Mouse (Mus musculus) embryonic facial prominence, embryonic 15.5 days (tissue): ENCODE data around the gene Clec2e. TPM values are rescaled to one million over a fixed set of nuclear protein-coding genes. Genes with fewer than 3 reads are reported as not detected.
"Not testable (repeated sequence)": the region's sequence is repeated elsewhere in the genome, so short reads cannot be mapped to it uniquely, and the experiment has no call there.

Experiments used
- ATAC-seq: fragments of 200-750 bp; cut with Nextera tagmentation; 2 replicates; pipeline ENCODE4 v1.8.0; 2017; ENCODE audit warnings: low read depth, moderate TSS enrichment; ENCODE audit not compliant: insufficient number of reproducible peaks, low FRiP score, low TSS enrichment
- H3K27ac ChIP-seq: fragments of 300-500 bp; sonication (generic); replicated peaks from 2 replicates; pipeline ENCODE4 v1.5.1; 2015; ENCODE audit warnings: mild to moderate bottlenecking, inconsistent platforms
- H3K27me3 ChIP-seq: fragments of 300-500 bp; sonication (generic); 2 replicates; pipeline ENCODE4 v1.6.1; 2015; ENCODE audit warnings: inconsistent platforms
- H3K36me3 ChIP-seq: fragments of 300-500 bp; sonication (generic); 2 replicates; pipeline ENCODE4 v1.6.1; 2015; ENCODE audit warnings: mild to moderate bottlenecking, inconsistent platforms
- H3K4me1 ChIP-seq: fragments of 300-500 bp; sonication (generic); 2 replicates; pipeline ENCODE4 v1.6.1; 2015; ENCODE audit warnings: inconsistent platforms
- H3K4me2 ChIP-seq: fragments of 300-500 bp; sonication (generic); replicated peaks from 2 replicates; pipeline ENCODE4 v1.6.1; 2015; ENCODE audit warnings: mild to moderate bottlenecking, inconsistent platforms
- H3K4me3 ChIP-seq: fragments of 300-500 bp; sonication (generic); replicated peaks from 2 replicates; pipeline ENCODE4 v1.5.1; 2015; ENCODE audit warnings: mild to moderate bottlenecking, inconsistent platforms
- H3K9ac ChIP-seq: fragments of 300-500 bp; sonication (generic); 2 replicates; pipeline ENCODE4 v1.6.1; 2015; ENCODE audit warnings: inconsistent platforms
- H3K9me3 ChIP-seq: fragments of 300-500 bp; sonication (generic); replicated peaks from 2 replicates; pipeline ENCODE4 v1.6.1; 2016; ENCODE audit warnings: inconsistent platforms
- WGBS: fragments of 180-500 bp; shearing (Covaris S2); methylation state at CpG from one replicate; pipeline ENCODE4 v1.1.7; 2015; 5-methylcytosine and 5-hydroxymethylcytosine counted together
- polyA plus RNA-seq: library from polyadenylated mRNA; unstranded; fragments of >200 nt; fragmentation: Nextera tagmentation; extraction: Ambion mirVana; gene quantifications from 2 replicates; pipeline ENCODE4 v1.2.1, GENCODE M21; 2015

The Clec2e gene
- polyA plus RNA-seq, result not detected in 2 replicates

DNA sequence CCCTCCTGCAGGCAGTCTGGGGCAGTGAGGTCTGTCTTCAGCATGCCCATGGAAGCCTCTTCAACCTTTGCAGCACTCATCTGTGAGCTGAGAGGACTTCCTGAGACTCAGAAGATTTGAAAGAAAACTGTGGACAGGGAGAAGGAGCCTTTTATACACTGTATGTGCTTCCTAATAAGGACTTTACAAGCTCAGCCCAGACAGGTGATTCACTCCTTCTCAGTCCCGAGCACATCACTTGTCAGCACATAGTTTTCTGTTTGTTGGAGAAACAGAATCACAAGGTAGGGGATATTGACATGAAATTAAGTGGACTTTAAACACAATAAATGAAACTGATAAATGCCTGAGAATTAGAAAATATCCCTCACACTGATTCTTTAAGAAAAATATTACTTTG, at the start of gene Clec2e:
TSS of gene Clec2e (minus strand) at position 120 of the 400 bp plus-strand sequence.
- H3K36me3 ChIP-seq, H3K9me3 ChIP-seq, H3K4me3 ChIP-seq, H3K4me1 ChIP-seq, ATAC-seq, H3K9ac ChIP-seq, H3K27me3 ChIP-seq, H3K27ac ChIP-seq, H3K4me2 ChIP-seq: not testable (repeated sequence)
- 88% methylated on average over 1 of the region's 1 CpGs for WGBS

- H3K36me3 ChIP-seq, result no peaks in the 10 kb centered on the region
- H3K9me3 ChIP-seq, result no peaks in the 10 kb centered on the region
- H3K4me2 ChIP-seq, result no peak overlapping the region
- no peak overlapping the region for H3K9ac ChIP-seq
- WGBS, result 89% methylated on average over 2 of the region's 2 CpGs
- no peak for ATAC-seq
- H3K27ac ChIP-seq, result no peak overlapping the region
- H3K4me3 ChIP-seq, result no peak overlapping the region
- no peaks in the 10 kb centered on the region for H3K4me1 ChIP-seq
- H3K27me3 ChIP-seq, result no peaks in the 10 kb centered on the region
These were observed 46.1 kb upstream of the Clec2e start for GRCm38 (mm10) chr6:129146812-129147211.

DNA sequence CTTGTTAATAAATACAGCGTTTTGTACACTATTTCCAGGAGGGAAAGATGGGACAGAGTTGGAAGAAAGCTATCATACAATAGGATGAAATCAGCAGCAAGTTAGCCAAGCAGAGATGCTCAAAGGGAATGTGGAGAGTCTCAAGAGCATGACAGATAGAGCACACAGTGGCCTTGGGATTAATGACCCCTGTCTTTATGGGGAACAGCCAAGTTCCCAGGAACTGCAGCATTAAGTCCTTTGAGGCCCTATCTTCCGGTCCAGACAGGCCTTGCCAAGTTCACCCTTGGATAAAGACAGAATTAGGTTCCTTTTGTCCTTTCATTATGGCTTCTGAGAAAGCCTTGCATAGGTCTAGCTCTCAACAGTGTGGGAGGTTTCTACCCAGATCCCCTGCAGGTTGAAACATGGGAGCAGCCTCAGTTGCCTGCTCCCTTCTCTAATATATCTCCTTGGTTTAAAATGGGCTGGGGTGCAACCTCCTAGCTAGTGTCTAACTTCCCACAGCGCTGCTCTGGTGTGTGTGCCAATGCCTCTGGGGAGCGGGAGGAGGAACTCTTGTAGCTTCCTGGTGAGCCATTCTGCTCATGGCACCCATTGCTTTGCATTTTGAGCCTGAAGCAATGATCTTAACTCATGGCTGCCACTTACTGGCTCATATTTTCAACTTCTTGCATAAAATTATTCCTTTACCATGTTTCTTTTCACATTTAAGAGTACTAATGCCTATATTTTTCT, 32.1 kb upstream of the Clec2e start:
- 80% methylated on average over 4 of the region's 4 CpGs for WGBS
- H3K4me2 ChIP-seq, result no peak overlapping the region

GRCm38 (mm10) chr6:129126861-129127260, 26.1 kb upstream of the Clec2e start:
- Histone ChIP-seq H3K9me3 (no peaks in the 10 kb centered on the region), H3K27ac (no peak overlapping the region), H3K36me3 (no peaks in the 10 kb centered on the region), H3K4me2 (no peak overlapping the region), H3K4me1 (no peaks in the 10 kb centered on the region), H3K27me3 (no peaks in the 10 kb centered on the region), H3K9ac (no peak overlapping the region), H3K4me3 (no peak overlapping the region)
- ATAC-seq, result no peak

More for the DNA sequence above, 32.1 kb upstream of the Clec2e start:
- Histone ChIP-seq H3K9ac (no peak overlapping the region), H3K4me1 (no peaks in the 10 kb centered on the region), H3K27me3 (no peaks in the 10 kb centered on the region), H3K27ac (no peak overlapping the region), H3K36me3 (no peaks in the 10 kb centered on the region), H3K9me3 (no peaks in the 10 kb centered on the region), H3K4me3 (no peak overlapping the region)
- ATAC-seq, result no peak

DNA sequence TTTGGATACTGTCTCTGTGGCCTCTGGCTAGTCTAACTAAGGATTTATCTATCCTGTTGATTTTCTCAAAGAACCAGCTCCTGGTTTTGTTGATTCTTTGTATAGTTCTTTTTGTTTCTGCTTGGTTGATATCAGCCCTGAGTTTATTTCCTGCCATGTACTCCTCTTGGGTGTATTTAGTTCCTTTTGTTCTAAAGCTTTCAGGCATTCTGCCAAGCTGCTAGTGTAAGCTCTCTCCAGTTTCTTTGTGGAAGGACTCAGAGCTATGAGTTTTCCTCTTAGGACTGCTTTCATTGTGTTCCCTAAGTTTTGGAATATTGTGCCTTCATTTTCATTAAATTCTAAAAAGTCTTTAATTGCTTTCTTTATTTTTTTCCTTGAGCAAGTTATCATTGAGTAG, 23.8 kb upstream of the Clec2e start:
- H3K4me3 ChIP-seq, H3K27ac ChIP-seq, H3K9me3 ChIP-seq, H3K4me2 ChIP-seq, H3K4me1 ChIP-seq, H3K27me3 ChIP-seq, H3K36me3 ChIP-seq, ATAC-seq, H3K9ac ChIP-seq: not testable (repeated sequence)

GRCm38 (mm10) chr6:129116223-129116622, 15.5 kb upstream of the Clec2e start:
- Histone ChIP-seq H3K36me3 (no peaks in the 10 kb centered on the region), H3K27me3 (no peaks in the 10 kb centered on the region), H3K4me1 (no peaks in the 10 kb centered on the region), H3K4me3 (no peak overlapping the region), H3K4me2 (no peak overlapping the region), H3K27ac (no peak overlapping the region), H3K9me3 (no peaks in the 10 kb centered on the region), H3K9ac (no peak overlapping the region)
- no peak for ATAC-seq
- 90% methylated on average over 3 of the region's 3 CpGs for WGBS

- not testable (repeated sequence) for H3K27ac ChIP-seq, H3K27me3 ChIP-seq, H3K4me3 ChIP-seq, H3K4me1 ChIP-seq, H3K4me2 ChIP-seq, H3K36me3 ChIP-seq, H3K9ac ChIP-seq, H3K9me3 ChIP-seq, ATAC-seq
- WGBS, result 84% methylated on average over 3 of the region's 3 CpGs
These were observed 13.5 kb upstream of the Clec2e start for GRCm38 (mm10) chr6:129114237-129114636.

- Histone ChIP-seq H3K4me1 (no peaks in the 10 kb centered on the region), H3K36me3 (no peaks in the 10 kb centered on the region)
These were observed 13.1 kb upstream of the Clec2e start for GRCm38 (mm10) chr6:129113769-129114168.

GRCm38 (mm10) chr6:129113030-129113673, 12.4 kb upstream of the Clec2e start:
- Histone ChIP-seq H3K4me2 (no peak overlapping the region), H3K9me3 (no peaks in the 10 kb centered on the region), H3K27me3 (no peaks in the 10 kb centered on the region), H3K36me3 (no peaks in the 10 kb centered on the region), H3K4me3 (no peak overlapping the region), H3K4me1 (no peaks in the 10 kb centered on the region), H3K27ac (no peak overlapping the region), H3K9ac (no peak overlapping the region)
- no peak for ATAC-seq
- 89% methylated on average over 1 of the region's 1 CpGs for WGBS

More at GRCm38 (mm10) chr6:129113769-129114168, 13.1 kb upstream of the Clec2e start:
- 53% methylated on average over 1 of the region's 1 CpGs for WGBS
- Histone ChIP-seq H3K9ac (no peak overlapping the region), H3K4me2 (no peak overlapping the region), H3K9me3 (no peaks in the 10 kb centered on the region), H3K27me3 (no peaks in the 10 kb centered on the region), H3K4me3 (no peak overlapping the region), H3K27ac (no peak overlapping the region)
- ATAC-seq, result no peak

GRCm38 (mm10) chr6:129112526-129112925, 11.8 kb upstream of the Clec2e start:
- H3K27ac ChIP-seq, result no peak overlapping the region
- H3K36me3 ChIP-seq, result no peaks in the 10 kb centered on the region
- no peak overlapping the region for H3K4me2 ChIP-seq
- H3K9me3 ChIP-seq, result no peaks in the 10 kb centered on the region
- no peak for ATAC-seq
- no peaks in the 10 kb centered on the region for H3K27me3 ChIP-seq
- no peaks in the 10 kb centered on the region for H3K4me1 ChIP-seq
- WGBS, result 67% methylated on average over 1 of the region's 1 CpGs
- H3K4me3 ChIP-seq, result no peak overlapping the region
- no peak overlapping the region for H3K9ac ChIP-seq

GRCm38 (mm10) chr6:129107916-129108315, 7.2 kb upstream of the Clec2e start:
- no peak for ATAC-seq
- Histone ChIP-seq H3K4me1 (no peaks in the 10 kb centered on the region), H3K9ac (no peak overlapping the region), H3K4me2 (no peak overlapping the region), H3K27me3 (no peaks in the 10 kb centered on the region), H3K36me3 (no peaks in the 10 kb centered on the region), H3K4me3 (no peak overlapping the region), H3K27ac (no peak overlapping the region), H3K9me3 (no peaks in the 10 kb centered on the region)
